Mouse (Mus musculus): Measurements from ENCODE around the gene Abraxas2. TPM values are rescaled to one million over a fixed set of nuclear protein-coding genes. Genes with fewer than 3 reads are reported as not detected.
A peak's percentile ranks its signal among the peaks of the same experiment; 100 is the strongest.

Gene Abraxas2
- total and polyA plus RNA-seq, 3 experiments: 30.1 to 31.1 TPM; not detected in 1

DNA sequence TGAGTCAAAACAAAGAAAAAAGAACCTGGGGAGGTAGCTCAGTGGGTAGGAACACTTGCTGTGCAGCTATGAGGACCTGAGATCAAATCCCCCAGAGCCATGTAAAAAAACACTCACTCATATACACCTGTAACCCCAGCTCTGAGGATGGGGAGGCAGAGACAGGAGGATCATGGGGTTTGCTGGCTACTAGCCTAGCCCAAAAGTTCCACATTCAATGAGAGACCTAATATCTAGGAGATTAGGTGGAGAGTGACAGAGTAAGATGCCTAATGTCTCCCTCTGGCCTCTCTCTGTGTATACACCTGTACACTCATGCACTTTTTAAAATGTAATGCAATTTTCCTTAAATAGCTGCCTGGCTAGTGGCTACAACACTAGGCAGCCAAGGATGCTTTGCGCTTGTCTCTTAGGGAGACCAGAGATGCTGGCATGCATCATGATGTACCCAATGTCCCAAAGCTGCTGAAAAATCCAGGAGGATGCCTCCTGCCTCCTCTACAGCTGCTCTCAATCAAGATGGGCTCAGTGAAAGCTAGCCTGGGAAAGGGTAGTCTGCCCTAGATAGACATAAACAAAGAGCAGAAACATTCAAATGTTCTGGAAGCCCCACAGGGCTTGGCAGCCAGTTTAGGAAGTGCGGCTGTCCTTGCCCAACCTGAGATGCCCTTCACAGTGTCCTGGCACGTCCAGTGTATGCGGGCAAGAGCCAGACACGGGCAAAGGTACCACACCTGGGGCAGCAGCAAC is 32.7 kb downstream of the Abraxas2 start:
- DNase-seq (ENCODE audit: low read depth, low spot score): no peak
- H3K4me3 ChIP-seq (ENCODE audit: control insufficient read depth in 1 of 2, insufficient read depth in 1 of 2, low read depth in 2 of 2, low read length in 2 of 2): no peak overlapping the region
- H3K27me3 ChIP-seq (ENCODE audit: control insufficient read depth in 1 of 2, insufficient read depth in 2 of 2, low read length in 2 of 2): no peaks in the 10 kb centered on the region
- no peak overlapping the region for H3K27ac ChIP-seq (ENCODE audit: control insufficient read depth, low read depth, low read length)
- peaks cover 0 to 9% of the 10 kb centered on the region in 2 experiments; a peak in 2 of 4 replicates for H3K36me3 ChIP-seq (ENCODE audit: control insufficient read depth in 1 of 2, insufficient read depth in 2 of 2, low read length in 2 of 2)
- H3K9ac ChIP-seq (ENCODE audit: control insufficient read depth, low read depth, low read length, poor library complexity, severe bottlenecking): no peak overlapping the region
- peaks cover 11 to 19% of the 10 kb centered on the region in 2 experiments for H3K4me1 ChIP-seq (ENCODE audit: control insufficient read depth in 1 of 2, insufficient read depth in 2 of 2, low read length in 2 of 2)
- no peaks in the 10 kb centered on the region for H3K9me3 ChIP-seq (replicated peaks; ENCODE audit: insufficient read depth, low read length)
- H3K79me2 ChIP-seq (ENCODE audit: control insufficient read depth, insufficient read depth, low read length, poor library complexity): no peaks in the 10 kb centered on the region
- no peak for TF ChIP-seq GATA1 (IDR thresholded peaks at IDR 0.05; ENCODE audit: low read depth, low read length)
- TF ChIP-seq RAD21 (IDR thresholded peaks at IDR 0.05; ENCODE audit: low read depth, low read length): no peak
- TF ChIP-seq EP300 (IDR thresholded peaks at IDR 0.05; ENCODE audit: low read depth in 1 of 2, low read length in 2 of 2): no peak
- no peak for TF ChIP-seq MAFK (IDR thresholded peaks at IDR 0.05; ENCODE audit: borderline replicate concordance, low read depth, low read length)
- no peak for TF ChIP-seq RCOR1 (IDR thresholded peaks at IDR 0.05; ENCODE audit: low read depth, low read length)
- TF ChIP-seq CHD1 (IDR thresholded peaks at IDR 0.05; ENCODE audit: low read depth, low read length): no peak
- no peak for TF ChIP-seq POLR2AphosphoS5 (IDR thresholded peaks at IDR 0.05; ENCODE audit: borderline replicate concordance, low read depth, low read length)
- no peak for TF ChIP-seq MAX (IDR thresholded peaks at IDR 0.05; ENCODE audit: low read length)
- no peak for TF ChIP-seq CHD2 (IDR thresholded peaks at IDR 0.05; ENCODE audit: low read length)
- TF ChIP-seq HCFC1 (IDR thresholded peaks at IDR 0.05; ENCODE audit: low read depth, low read length): no peak
- TF ChIP-seq NRF1 (IDR thresholded peaks at IDR 0.05; ENCODE audit: insufficient read depth, low read depth, low read length, poor library complexity, severe bottlenecking): no peak
- TF ChIP-seq MXI1 (IDR thresholded peaks at IDR 0.05; ENCODE audit: low read depth, low read length): no peak
- no peak for TF ChIP-seq ETS1 (IDR thresholded peaks at IDR 0.05; ENCODE audit: low read depth, low read length)
- TF ChIP-seq USF2 (IDR thresholded peaks at IDR 0.05; ENCODE audit: borderline replicate concordance in 1 of 2, insufficient read depth in 1 of 2, low read depth in 1 of 2, low read length in 2 of 2): no peak
- no peak for TF ChIP-seq TCF12 (IDR thresholded peaks at IDR 0.05; ENCODE audit: low read depth, low read length)
- TF ChIP-seq MEF2A (IDR thresholded peaks at IDR 0.05; ENCODE audit: extremely low read depth, insufficient replicate concordance, low read depth, low read length, poor library complexity, severe bottlenecking): no peak
- no peak for TF ChIP-seq POLR2A (IDR thresholded peaks at IDR 0.05; ENCODE audit: control insufficient read depth in 1 of 2, insufficient read depth in 1 of 2, low read depth in 1 of 2, low read length in 2 of 2, poor library complexity in 1 of 2)

DNA sequence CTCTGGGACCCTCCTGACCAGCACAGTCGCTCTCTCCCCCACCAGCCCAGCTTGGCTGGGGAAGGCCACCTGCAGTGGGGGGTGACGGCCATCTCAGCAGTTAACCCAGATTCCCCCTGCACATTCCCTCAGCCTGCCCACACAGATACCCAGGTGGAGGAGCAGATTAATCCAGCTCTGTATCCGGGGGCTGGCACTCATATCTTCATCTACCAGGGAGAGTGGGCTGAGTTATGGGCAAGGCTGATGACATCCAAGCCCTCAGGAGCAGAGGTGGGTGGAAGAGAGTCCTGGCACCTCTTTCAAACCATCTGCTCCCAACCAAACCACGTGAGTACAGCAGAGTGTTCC is 33.3 kb downstream of the Abraxas2 start:
- Histone ChIP-seq H3K4me1 (ENCODE audit: control insufficient read depth in 1 of 2, insufficient read depth in 2 of 2, low read length in 2 of 2) (peaks cover 11 to 19% of the 10 kb centered on the region in 2 experiments), H3K27me3 (ENCODE audit: control insufficient read depth in 1 of 2, insufficient read depth in 2 of 2, low read length in 2 of 2) (no peaks in the 10 kb centered on the region), H3K9ac (ENCODE audit: control insufficient read depth, low read depth, low read length, poor library complexity, severe bottlenecking) (no peak overlapping the region), H3K27ac (ENCODE audit: control insufficient read depth, low read depth, low read length) (no peak overlapping the region), H3K79me2 (ENCODE audit: control insufficient read depth, insufficient read depth, low read length, poor library complexity) (no peaks in the 10 kb centered on the region), H3K9me3 (replicated peaks; ENCODE audit: insufficient read depth, low read length) (no peaks in the 10 kb centered on the region), H3K36me3 (ENCODE audit: control insufficient read depth in 1 of 2, insufficient read depth in 2 of 2, low read length in 2 of 2) (peaks cover 0 to 9% of the 10 kb centered on the region in 2 experiments; a peak in 2 of 4 replicates), H3K4me3 (ENCODE audit: control insufficient read depth in 1 of 2, insufficient read depth in 1 of 2, low read depth in 2 of 2, low read length in 2 of 2) (no peak overlapping the region)
- TF ChIP-seq TCF12 (IDR thresholded peaks at IDR 0.05; ENCODE audit: low read depth, low read length): peak; percentile 50; the same call in 1 of the 2 replicates
- TF ChIP-seq ZMIZ1 (IDR thresholded peaks at IDR 0.05; ENCODE audit: low read depth, low read length): no peak
- TF ChIP-seq E2F4 (IDR thresholded peaks at IDR 0.05; ENCODE audit: borderline replicate concordance, low read depth, low read length): no peak
- TF ChIP-seq TAL1 (IDR thresholded peaks at IDR 0.05; ENCODE audit: low read length): peak; percentile 21; the same call in 1 of the 2 replicates
- no peak for TF ChIP-seq POLR2AphosphoS5 (IDR thresholded peaks at IDR 0.05; ENCODE audit: borderline replicate concordance, low read depth, low read length)
- TF ChIP-seq EP300 (IDR thresholded peaks at IDR 0.05; ENCODE audit: low read depth in 1 of 2, low read length in 2 of 2): peak in 1 of 2 experiments; percentile 61; a peak in 2 of 4 replicates
- DNase-seq (ENCODE audit: low read depth, low spot score): no peak
